Mouse (Mus musculus): ENCODE measurements around the gene Trmt10c. TPM values are rescaled to one million over a fixed set of nuclear protein-coding genes. Genes with fewer than 3 reads are reported as not detected.

Trmt10c gene
- polyA plus RNA-seq, 1 experiment, result 2.6 TPM

DNA sequence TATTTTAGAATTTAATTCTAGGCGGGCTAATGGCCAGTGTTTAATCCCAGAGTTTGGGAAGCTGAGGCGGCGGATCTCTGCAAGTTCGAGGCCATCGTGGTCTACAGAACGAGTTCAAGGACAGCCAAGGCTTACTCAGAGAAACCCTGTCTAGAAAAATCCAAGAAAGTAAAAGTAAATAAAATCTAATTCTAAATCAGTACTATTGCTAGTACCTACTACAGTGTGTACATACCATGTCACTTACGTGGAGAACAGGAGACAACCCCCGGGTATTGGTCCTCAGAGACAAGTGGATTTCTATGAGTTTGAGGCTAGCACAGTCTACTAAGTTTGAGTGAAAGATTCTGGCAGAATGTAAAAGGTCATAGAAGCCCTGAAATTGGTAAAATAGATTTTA is 471 bp upstream of the Trmt10c start:
- H3K27me3 ChIP-seq (ENCODE audit: control insufficient read depth, insufficient read depth, low read length), result no peaks in the 10 kb centered on the region
- H3K4me1 ChIP-seq (ENCODE audit: control insufficient read depth, insufficient read depth, insufficient read length), result peaks cover 4% of the 10 kb centered on the region
- H3K4me3 ChIP-seq (ENCODE audit: extremely low read depth, insufficient read depth, insufficient read length), result peak overlapping the region; percentile 95
- DNase-seq (ENCODE audit: low read depth in 1 of 2, low spot score in 2 of 2), result no peak
- H3K27ac ChIP-seq (ENCODE audit: insufficient read depth, low read length), result peak overlapping the region; percentile 96
- TF ChIP-seq CTCF (IDR thresholded peaks at IDR 0.05; ENCODE audit: extremely low read depth, insufficient read depth, insufficient read length, insufficient replicate concordance) (no peak), POLR2A (IDR thresholded peaks at IDR 0.05; ENCODE audit: low read depth, low read length) (no peak)
- H3K36me3 ChIP-seq (ENCODE audit: control insufficient read depth, insufficient read depth, low read length), result 0 out of 2 replicates have a peak, but pooled peaks cover 4% of the 10 kb centered on the region
- WGBS, result 29% methylated on average over 8 of the region's 8 CpGs

DNA sequence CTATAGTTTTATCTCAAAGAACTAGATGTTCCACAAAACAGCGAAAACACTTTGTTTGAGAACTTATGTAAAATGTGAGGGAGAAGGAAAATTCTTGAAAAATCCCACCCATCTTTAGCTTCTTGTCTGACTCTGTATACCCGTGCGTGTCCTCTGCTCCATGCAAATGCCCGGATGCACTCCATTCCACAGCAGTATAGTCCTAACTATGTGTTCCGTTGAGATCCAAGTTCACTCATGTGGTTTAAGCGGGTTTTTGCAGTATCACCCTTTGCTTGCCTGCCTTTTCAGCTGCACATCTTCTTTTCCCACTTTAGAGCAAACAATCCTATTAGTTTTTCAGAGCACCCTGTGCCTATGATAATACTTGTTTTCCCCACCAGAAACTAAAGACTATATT is 1.1 kb downstream of the Trmt10c start:
- peaks cover 6% of the 10 kb centered on the region; the same call in 1 of the 2 replicates for H3K36me3 ChIP-seq (ENCODE audit: control insufficient read depth, insufficient read depth, low read length)
- no peak for TF ChIP-seq POLR2A (IDR thresholded peaks at IDR 0.05; ENCODE audit: low read depth, low read length)
- H3K27ac ChIP-seq (ENCODE audit: insufficient read depth, low read length), result no peak overlapping the region
- no peak for DNase-seq (ENCODE audit: low read depth in 1 of 2, low spot score in 2 of 2)
- H3K4me1 ChIP-seq (ENCODE audit: control insufficient read depth, insufficient read depth, insufficient read length), result peaks cover 4% of the 10 kb centered on the region
- 52% methylated on average over 6 of the region's 6 CpGs for WGBS
- peak overlapping the region; percentile 30; the same call in 1 of the 2 replicates for H3K4me3 ChIP-seq (ENCODE audit: extremely low read depth, insufficient read depth, insufficient read length)
- no peaks in the 10 kb centered on the region for H3K27me3 ChIP-seq (ENCODE audit: control insufficient read depth, insufficient read depth, low read length)

DNA sequence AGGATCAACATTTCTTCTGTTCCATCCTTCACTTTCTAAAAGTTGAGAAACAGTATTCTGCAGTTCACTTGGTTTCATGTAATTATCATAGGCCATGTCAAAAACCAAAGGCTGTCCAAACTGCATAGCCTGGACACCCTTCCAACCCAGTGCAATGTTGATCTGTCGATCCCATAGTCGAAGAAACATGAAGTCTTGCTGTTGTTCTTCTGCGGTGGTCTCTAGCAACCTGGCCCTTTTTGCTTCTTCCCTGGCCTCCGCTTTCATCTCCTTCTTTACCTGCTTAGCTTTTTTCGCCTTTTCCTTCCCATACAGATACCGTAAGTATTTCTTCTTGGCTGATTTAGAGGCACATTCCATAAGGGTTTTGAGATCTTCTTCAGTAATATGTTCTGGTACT is 3.1 kb downstream of the Trmt10c start:
- Histone ChIP-seq H3K27ac (ENCODE audit: insufficient read depth, low read length) (no peak overlapping the region), H3K4me1 (ENCODE audit: control insufficient read depth, insufficient read depth, insufficient read length) (peaks cover 4% of the 10 kb centered on the region), H3K27me3 (ENCODE audit: control insufficient read depth, insufficient read depth, low read length) (no peaks in the 10 kb centered on the region), H3K4me3 (ENCODE audit: extremely low read depth, insufficient read depth, insufficient read length) (no peak overlapping the region), H3K36me3 (ENCODE audit: control insufficient read depth, insufficient read depth, low read length) (peaks cover 6% of the 10 kb centered on the region; the same call in 1 of the 2 replicates)
- no peak for TF ChIP-seq POLR2A (IDR thresholded peaks at IDR 0.05; ENCODE audit: low read depth, low read length)
- DNase-seq (ENCODE audit: low read depth in 1 of 2, low spot score in 2 of 2), result no peak
- WGBS, result 93% methylated on average over 6 of the region's 6 CpGs

DNA sequence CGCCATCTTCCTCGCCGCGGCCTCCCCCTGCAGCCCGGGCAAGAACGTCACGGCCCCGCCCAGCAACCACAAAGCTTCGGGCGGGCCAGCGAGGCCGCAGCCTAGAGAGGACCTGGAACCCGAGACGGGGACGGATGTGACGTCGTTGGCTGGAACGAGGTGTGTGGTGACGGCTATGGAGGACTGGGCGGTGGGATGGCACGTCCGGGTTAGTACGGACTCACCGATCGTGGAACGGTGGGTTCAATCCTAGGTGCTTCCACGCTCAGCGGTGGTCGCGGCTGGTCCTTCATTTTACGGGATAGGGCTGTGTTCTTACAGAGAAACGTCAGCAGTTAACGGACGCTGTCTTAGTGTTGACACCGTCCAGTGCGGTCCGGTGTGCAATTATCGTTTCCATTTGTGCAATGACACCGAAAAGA is 7.9 kb downstream of the Trmt10c start, which contains the start of gene Pcnp:
Gene Pcnp (minus strand): TSS at position 79 of the 422 bp plus-strand sequence.
- Histone ChIP-seq H3K27ac (ENCODE audit: insufficient read depth, low read length) (peak within 1 kb of the TSS; percentile 86), H3K4me1 (ENCODE audit: control insufficient read depth, insufficient read depth, insufficient read length) (peaks cover 5% of the 10 kb centered on the region), H3K27me3 (ENCODE audit: control insufficient read depth, insufficient read depth, low read length) (no peaks in the 10 kb centered on the region), H3K4me3 (ENCODE audit: extremely low read depth, insufficient read depth, insufficient read length) (peak within 1 kb of the TSS; percentile 88), H3K36me3 (ENCODE audit: control insufficient read depth, insufficient read depth, low read length) (peaks cover 11% of the 10 kb centered on the region)
- peak; percentile 92 to 97 for DNase-seq (ENCODE audit: low read depth in 1 of 2, low spot score in 2 of 2)
- WGBS, result under 1% methylated on average over 39 of the region's 39 CpGs
- TF ChIP-seq CTCF (IDR thresholded peaks at IDR 0.05; ENCODE audit: extremely low read depth, insufficient read depth, insufficient read length, insufficient replicate concordance) (no peak), POLR2A (IDR thresholded peaks at IDR 0.05; ENCODE audit: low read depth, low read length) (peak; percentile 96)

DNA sequence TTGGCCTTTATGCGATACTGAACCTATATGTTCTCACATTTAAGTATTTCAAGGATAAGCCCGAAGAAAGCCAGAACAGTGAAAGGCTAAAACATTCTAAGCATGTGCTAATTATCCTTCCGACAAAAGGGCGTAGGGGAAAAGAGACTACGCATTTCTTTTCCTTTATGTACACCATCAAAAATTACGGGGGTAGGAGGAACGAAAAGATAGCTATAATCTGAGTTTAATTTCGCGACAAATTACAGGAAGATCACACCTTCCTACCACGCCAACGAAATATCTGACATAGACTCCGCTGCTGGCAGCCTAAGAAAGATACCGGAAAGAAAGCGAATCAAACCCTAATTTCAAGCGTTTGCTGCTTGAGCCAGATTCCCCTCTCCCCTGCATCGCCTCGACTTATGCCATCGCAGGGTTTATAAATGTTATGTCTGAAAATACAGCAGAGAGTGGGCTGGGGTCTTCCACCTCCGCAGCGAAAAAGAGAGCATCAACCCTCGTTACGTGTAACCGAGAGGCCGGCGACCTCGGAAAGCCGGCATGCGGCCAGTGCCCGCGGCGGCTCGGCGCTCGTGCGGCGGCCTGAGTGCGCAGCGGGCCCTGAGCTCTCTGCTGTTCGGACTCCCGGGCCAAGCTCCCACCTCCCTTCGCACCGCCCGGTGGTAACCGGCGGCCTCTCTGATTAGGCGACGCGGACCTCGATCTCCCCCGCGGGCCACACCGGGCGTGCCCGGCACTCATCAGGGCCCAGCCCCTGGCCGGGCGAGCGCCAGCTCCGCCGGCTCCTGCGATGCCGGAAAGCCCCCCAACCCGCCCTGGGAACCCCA is 8.7 kb downstream of the Trmt10c start:
- peak in 1 of 2 experiments; percentile 31 for DNase-seq (ENCODE audit: low read depth in 1 of 2, low spot score in 2 of 2)
- Histone ChIP-seq H3K4me1 (ENCODE audit: control insufficient read depth, insufficient read depth, insufficient read length) (peaks cover 5% of the 10 kb centered on the region), H3K27ac (ENCODE audit: insufficient read depth, low read length) (peak overlapping the region; percentile 85), H3K27me3 (ENCODE audit: control insufficient read depth, insufficient read depth, low read length) (no peaks in the 10 kb centered on the region), H3K4me3 (ENCODE audit: extremely low read depth, insufficient read depth, insufficient read length) (peak overlapping the region; percentile 86), H3K36me3 (ENCODE audit: control insufficient read depth, insufficient read depth, low read length) (peaks cover 9% of the 10 kb centered on the region)
- 1% methylated on average over 62 of the region's 62 CpGs for WGBS
- TF ChIP-seq CTCF (IDR thresholded peaks at IDR 0.05; ENCODE audit: extremely low read depth, insufficient read depth, insufficient read length, insufficient replicate concordance), result no peak
- TF ChIP-seq POLR2A (IDR thresholded peaks at IDR 0.05; ENCODE audit: low read depth, low read length), result no peak

DNA sequence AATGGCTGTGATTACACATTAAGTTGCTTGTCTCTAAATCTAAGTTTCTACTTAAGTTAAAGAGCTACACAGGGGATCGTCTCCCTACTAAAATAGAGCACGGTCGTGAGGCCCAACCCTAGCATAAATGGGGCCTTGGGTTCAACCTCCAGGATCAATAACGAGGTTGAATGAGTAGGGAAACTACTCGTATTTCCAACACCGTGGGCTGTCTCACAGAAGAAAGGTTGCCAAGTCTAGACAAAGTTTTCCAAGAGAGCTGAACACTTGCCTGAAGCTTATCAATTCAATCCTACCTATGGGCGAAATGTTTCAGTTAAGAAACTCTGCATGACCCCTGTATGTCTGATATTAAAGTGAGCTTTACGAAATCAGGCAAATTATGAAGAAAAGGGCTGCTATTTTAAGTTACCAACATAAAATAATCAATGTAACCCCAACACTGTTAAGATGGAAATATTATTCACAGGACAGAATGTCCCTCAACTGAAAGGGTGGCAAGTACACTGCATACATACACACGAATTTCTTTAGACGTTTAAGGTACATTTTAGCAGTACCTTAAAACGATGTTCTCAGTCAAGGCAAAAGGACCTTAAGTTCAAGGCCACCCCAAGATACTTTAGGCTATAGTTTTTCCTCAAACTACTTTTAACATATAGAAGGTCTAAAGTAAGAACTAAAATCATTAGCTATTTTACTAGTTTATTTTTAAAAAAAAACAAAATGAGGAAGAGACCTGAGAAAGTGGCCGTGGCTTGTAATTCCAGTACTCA is 9.6 kb downstream of the Trmt10c start:
- WGBS, result 45% methylated on average over 12 of the region's 12 CpGs
- TF ChIP-seq POLR2A (IDR thresholded peaks at IDR 0.05; ENCODE audit: low read depth, low read length) (no peak), CTCF (IDR thresholded peaks at IDR 0.05; ENCODE audit: extremely low read depth, insufficient read depth, insufficient read length, insufficient replicate concordance) (no peak)
- Histone ChIP-seq H3K27me3 (ENCODE audit: control insufficient read depth, insufficient read depth, low read length) (no peaks in the 10 kb centered on the region), H3K36me3 (ENCODE audit: control insufficient read depth, insufficient read depth, low read length) (peaks cover 8% of the 10 kb centered on the region), H3K4me3 (ENCODE audit: extremely low read depth, insufficient read depth, insufficient read length) (no peak overlapping the region; the same call in 1 of the 2 replicates), H3K4me1 (ENCODE audit: control insufficient read depth, insufficient read depth, insufficient read length) (peaks cover 5% of the 10 kb centered on the region), H3K27ac (ENCODE audit: insufficient read depth, low read length) (no peak overlapping the region)
- no peak for DNase-seq (ENCODE audit: low read depth in 1 of 2, low spot score in 2 of 2)

All from spleen, adult 2 months (tissue).